Mouse (Mus musculus) left cerebral cortex, postnatal 10 days (tissue): ENCODE measurements at regions not wholly inside any gene's neighbourhood (a gene's known extent, or its start where the extent isn't known, plus 50 kb on each side); places are given as distances from the start of the nearest gene placed in this dataset.
"Not testable (repeated sequence)": the region's sequence is repeated elsewhere in the genome, so short reads cannot be mapped to it uniquely, and the experiment has no call there.

Source experiments
- DNase-seq, 2 experiments: peaks; one replicate each; pipeline ENCODE4 v3.0.0; 2021 to 2022; ENCODE audit warnings: low spot score in 2 of 2, mixed read lengths in 1 of 2; ENCODE audit errors: extremely low spot score in 1 of 2
- intact Hi-C: fragments of 180-260 bp; cut with DNase I; formaldehyde crosslinking; loops from one replicate; pipeline ENCODE4 v1.15.1; 2025

DNA sequence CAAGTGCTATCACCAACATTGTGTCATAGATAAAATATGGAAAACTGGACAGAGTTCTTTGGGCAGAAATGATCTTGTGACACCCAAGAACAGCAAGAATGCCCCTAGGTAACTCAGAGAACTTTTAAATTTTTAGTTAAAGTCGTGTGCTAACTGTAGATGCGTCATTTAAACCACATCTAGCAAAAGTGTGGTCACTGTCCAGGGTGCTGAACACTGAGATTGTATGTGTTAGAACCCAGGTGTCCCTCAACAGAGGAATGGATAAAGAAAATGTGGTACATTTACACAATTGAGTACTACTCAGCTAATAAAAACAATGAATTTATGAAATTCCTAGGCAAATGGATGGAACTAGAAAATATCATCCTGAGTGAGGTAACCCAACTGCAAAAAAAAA lies 52.5 kb upstream of the Nmnat3 start:
- intact Hi-C loops, DNase-seq: not testable (repeated sequence)
